Mouse (Mus musculus) lung, embryonic 14.5 days (tissue): Measurements from ENCODE around the gene Srsf5. TPM values are rescaled to one million over a fixed set of nuclear protein-coding genes. Genes with fewer than 3 reads are reported as not detected.
"Not testable (repeated sequence)": the region's sequence is repeated elsewhere in the genome, so short reads cannot be mapped to it uniquely, and the experiment has no call there.

Source experiments
- ATAC-seq: fragments of 200-750 bp; cut with Nextera tagmentation; 2 replicates; pipeline ENCODE4 v1.8.0; 2017; ENCODE audit warnings: mild to moderate bottlenecking, moderate TSS enrichment, moderate library complexity; ENCODE audit not compliant: insufficient read depth
- DNase-seq: peaks from one replicate; pipeline ENCODE4 v3.0.0-alpha.2; 2015
- H3K27ac ChIP-seq: fragments of 300-500 bp; sonication (generic); 2 replicates; pipeline ENCODE4 v1.5.1; 2014; ENCODE audit warnings: low read depth, mild to moderate bottlenecking, moderate library complexity
- H3K27me3 ChIP-seq: fragments of 300-500 bp; sonication (generic); 2 replicates; pipeline ENCODE4 v1.6.1; 2014; ENCODE audit warnings: low read length, control low read depth; ENCODE audit not compliant: insufficient read depth
- H3K36me3 ChIP-seq: fragments of 300-500 bp; sonication (generic); 2 replicates; pipeline ENCODE4 v1.6.1; 2014; ENCODE audit warnings: control low read depth; ENCODE audit not compliant: insufficient read depth
- H3K4me1 ChIP-seq: fragments of 300-500 bp; sonication (generic); 2 replicates; pipeline ENCODE4 v1.6.1; 2014; ENCODE audit warnings: antibody characterized with exemption, control low read depth; ENCODE audit not compliant: insufficient read depth
- H3K4me2 ChIP-seq: fragments of 300-500 bp; sonication (generic); 2 replicates; pipeline ENCODE4 v1.6.1; 2014; ENCODE audit warnings: mild to moderate bottlenecking
- H3K4me3 ChIP-seq: fragments of 300-500 bp; sonication (generic); 2 replicates; pipeline ENCODE4 v1.5.1; 2014; ENCODE audit warnings: low read depth, low read length
- H3K9ac ChIP-seq: fragments of 300-500 bp; sonication (generic); 2 replicates; pipeline ENCODE4 v1.6.1; 2014
- H3K9me3 ChIP-seq: fragments of 300-500 bp; sonication (generic); 2 replicates; pipeline ENCODE4 v1.6.1; 2016; ENCODE audit warnings: low read depth, low read length, control low read depth
- CTCF ChIP-seq: IDR thresholded peaks from 2 replicates; pipeline ENCODE4 v1.5.1; 2016; ENCODE audit warnings: antibody characterized with exemption, low read depth
- WGBS: fragments of 180-500 bp; shearing (Covaris S2); extraction: QIAGEN DNeasy Blood & Tissue Kit; methylation state at CpG from one replicate; pipeline ENCODE4 v1.1.7; 2014; 5-methylcytosine and 5-hydroxymethylcytosine counted together
- polyA plus RNA-seq: library from polyadenylated mRNA; unstranded; fragments of >200 nt; fragmentation: Nextera tagmentation; extraction: Ambion mirVana; gene quantifications from 2 replicates; pipeline ENCODE4 v1.2.1, GENCODE M21; 2014

The Srsf5 gene
- polyA plus RNA-seq, 1 experiment from 2014 or later, result 357 TPM

GRCm38 (mm10) chr12:80945996-80946355 is 672 bp downstream of the Srsf5 start:
- under 1% methylated on average over 46 of the region's 47 CpGs for WGBS
- peak; percentile 99 for DNase-seq

GRCm38 (mm10) chr12:80948202-80948601 is 2.9 kb downstream of the Srsf5 start:
- 92% methylated on average over 18 of the region's 18 CpGs for WGBS
- no peaks in the 10 kb centered on the region for H3K27me3 ChIP-seq
- no peaks in the 10 kb centered on the region for H3K9me3 ChIP-seq
- H3K9ac ChIP-seq, result no peak overlapping the region
- H3K4me2 ChIP-seq, result no peak overlapping the region
- no peak for TF ChIP-seq CTCF
- DNase-seq (no peak), ATAC-seq (no peak)
- H3K27ac ChIP-seq, result no peak overlapping the region
- peaks cover 58% of the 10 kb centered on the region for H3K36me3 ChIP-seq
- no peak overlapping the region for H3K4me3 ChIP-seq
- H3K4me1 ChIP-seq, result no peaks in the 10 kb centered on the region

More at GRCm38 (mm10) chr12:80945996-80946355, 672 bp downstream of the Srsf5 start:
- Histone ChIP-seq H3K36me3 (peaks cover 36% of the 10 kb centered on the region), H3K4me2 (peak overlapping the region; percentile 68), H3K9ac (peak overlapping the region; percentile 99), H3K27me3 (no peaks in the 10 kb centered on the region), H3K9me3 (no peaks in the 10 kb centered on the region), H3K4me1 (no peaks in the 10 kb centered on the region), H3K27ac (peak overlapping the region; percentile 98), H3K4me3 (peak overlapping the region; percentile 97)
- ATAC-seq, result peak; percentile 96
- TF ChIP-seq CTCF, result no peak

- WGBS, result 90% methylated on average over 15 of the region's 16 CpGs
- DNase-seq, H3K27me3 ChIP-seq, H3K9ac ChIP-seq, H3K4me2 ChIP-seq, H3K9me3 ChIP-seq, H3K4me3 ChIP-seq, ATAC-seq, H3K27ac ChIP-seq, H3K4me1 ChIP-seq: not testable (repeated sequence)
- H3K36me3 ChIP-seq, result peaks cover 70% of the 10 kb centered on the region
These were observed 4.3 kb downstream of the Srsf5 start for GRCm38 (mm10) chr12:80949603-80950002.

- WGBS, result 89% methylated on average over 3 of the region's 3 CpGs
- H3K36me3 ChIP-seq, result peaks cover 90% of the 10 kb centered on the region
- no peak overlapping the region for H3K4me2 ChIP-seq
- TF ChIP-seq CTCF, result no peak
- no peak overlapping the region for H3K9ac ChIP-seq
- H3K27ac ChIP-seq, result no peak overlapping the region
- H3K27me3 ChIP-seq, result no peaks in the 10 kb centered on the region
- no peak overlapping the region for H3K4me3 ChIP-seq
- no peak for DNase-seq
- H3K9me3 ChIP-seq, result no peaks in the 10 kb centered on the region
- no peaks in the 10 kb centered on the region for H3K4me1 ChIP-seq
- no peak for ATAC-seq
These were observed 6.4 kb downstream of the Srsf5 start for GRCm38 (mm10) chr12:80951640-80952219.

- Histone ChIP-seq H3K4me3 (no peak overlapping the region), H3K27ac (no peak overlapping the region), H3K27me3 (no peaks in the 10 kb centered on the region), H3K9ac (no peak overlapping the region), H3K9me3 (no peaks in the 10 kb centered on the region), H3K4me1 (no peaks in the 10 kb centered on the region), H3K36me3 (peaks cover 90% of the 10 kb centered on the region), H3K4me2 (no peak overlapping the region)
- no peak for TF ChIP-seq CTCF
- DNase-seq, result no peak
- 93% methylated on average over 1 of the region's 1 CpGs for WGBS
- ATAC-seq, result no peak
These were observed 7.2 kb downstream of the Srsf5 start for GRCm38 (mm10) chr12:80952526-80952925.

GRCm38 (mm10) chr12:80956039-80956438 is 10.7 kb downstream of the Srsf5 start:
- H3K9me3 ChIP-seq, result no peaks in the 10 kb centered on the region
- H3K9ac ChIP-seq, result no peak overlapping the region
- WGBS, result 83% methylated on average over 3 of the region's 3 CpGs
- DNase-seq, result no peak
- H3K4me1 ChIP-seq, result no peaks in the 10 kb centered on the region
- no peak overlapping the region for H3K4me2 ChIP-seq
- no peaks in the 10 kb centered on the region for H3K27me3 ChIP-seq
- TF ChIP-seq CTCF, result no peak
- no peak overlapping the region for H3K4me3 ChIP-seq
- no peak for ATAC-seq
- H3K27ac ChIP-seq, result no peak overlapping the region
- H3K36me3 ChIP-seq, result peaks cover 87% of the 10 kb centered on the region

- DNase-seq, result no peak
- ATAC-seq, result no peak
- Histone ChIP-seq H3K27me3 (no peaks in the 10 kb centered on the region), H3K27ac (no peak overlapping the region), H3K9ac (no peak overlapping the region), H3K36me3 (peaks cover 68% of the 10 kb centered on the region), H3K4me3 (no peak overlapping the region), H3K4me1 (no peaks in the 10 kb centered on the region), H3K9me3 (no peaks in the 10 kb centered on the region), H3K4me2 (no peak overlapping the region)
- WGBS, result 81% methylated on average over 4 of the region's 4 CpGs
- TF ChIP-seq CTCF, result no peak
These were observed 12.7 kb downstream of the Srsf5 start for GRCm38 (mm10) chr12:80957961-80958360.

GRCm38 (mm10) chr12:80962566-80962965 is 17.3 kb downstream of the Srsf5 start:
- H3K4me2 ChIP-seq, result no peak overlapping the region
- H3K4me1 ChIP-seq, result no peaks in the 10 kb centered on the region
- no peak overlapping the region for H3K9ac ChIP-seq
- ATAC-seq, result no peak
- TF ChIP-seq CTCF, result no peak
- no peak for DNase-seq
- no peak overlapping the region for H3K27ac ChIP-seq
- H3K36me3 ChIP-seq, result peaks cover 24% of the 10 kb centered on the region
- no peaks in the 10 kb centered on the region for H3K27me3 ChIP-seq
- H3K9me3 ChIP-seq, result no peaks in the 10 kb centered on the region
- 79% methylated on average over 4 of the region's 4 CpGs for WGBS
- no peak overlapping the region for H3K4me3 ChIP-seq
